Mouse (Mus musculus) large intestine, adult 2 months (tissue): ENCODE measurements around the gene Slc6a1. TPM values are rescaled to one million over a fixed set of nuclear protein-coding genes. Genes with fewer than 3 reads are reported as not detected.

Experiments used
- DNase-seq: peaks from one replicate; pipeline ENCODE4 v3.0.0-alpha.2; 2012; ENCODE audit warnings: low read depth, low spot score
- WGBS: fragments of 180-500 bp; shearing (Covaris S2); methylation state at CpG from one replicate; pipeline ENCODE4 v1.1.7; 2018; 5-methylcytosine and 5-hydroxymethylcytosine counted together
- polyA plus RNA-seq: library from polyadenylated mRNA; depleted of rRNA; stranded (reverse); fragments of >200 nt; gene quantifications from 2 replicates; pipeline ENCODE4 v1.2.3, GENCODE M21; 2012; rRNA removed

Gene Slc6a1
- polyA plus RNA-seq, 1 experiment: 0.17 TPM

- WGBS: 32% methylated on average over 3 of the region's 3 CpGs
- DNase-seq: no peak
Measured at GRCm38 (mm10) chr6:114343740-114344139, 61.3 kb downstream of the Slc6a1 start.

DNA sequence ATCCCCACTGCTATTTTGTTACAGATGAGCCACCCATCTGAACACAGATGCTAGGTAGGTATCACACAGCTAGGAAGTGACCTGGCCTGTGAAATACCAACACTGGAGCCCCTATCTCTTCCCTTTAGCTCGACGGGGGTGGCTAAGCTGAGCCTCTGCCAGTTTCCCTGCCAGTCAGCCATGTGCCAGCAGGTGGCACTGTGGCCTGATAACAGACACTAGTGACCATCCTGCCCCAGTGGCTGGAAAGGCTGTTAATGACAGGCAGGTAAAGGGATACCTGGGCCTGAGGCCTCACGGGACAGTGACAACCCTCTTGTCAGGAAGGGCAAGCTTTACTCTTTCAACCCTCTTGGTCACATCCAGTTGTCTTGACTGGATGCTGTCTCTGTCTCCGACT is 62.7 kb downstream of the Slc6a1 start:
- peak; percentile 22 for DNase-seq
- 31% methylated on average over 4 of the region's 4 CpGs for WGBS

GRCm38 (mm10) chr6:114347831-114348754 is 65.7 kb downstream of the Slc6a1 start:
- 21% methylated on average over 13 of the region's 13 CpGs for WGBS
- DNase-seq: peak; percentile 29

DNA sequence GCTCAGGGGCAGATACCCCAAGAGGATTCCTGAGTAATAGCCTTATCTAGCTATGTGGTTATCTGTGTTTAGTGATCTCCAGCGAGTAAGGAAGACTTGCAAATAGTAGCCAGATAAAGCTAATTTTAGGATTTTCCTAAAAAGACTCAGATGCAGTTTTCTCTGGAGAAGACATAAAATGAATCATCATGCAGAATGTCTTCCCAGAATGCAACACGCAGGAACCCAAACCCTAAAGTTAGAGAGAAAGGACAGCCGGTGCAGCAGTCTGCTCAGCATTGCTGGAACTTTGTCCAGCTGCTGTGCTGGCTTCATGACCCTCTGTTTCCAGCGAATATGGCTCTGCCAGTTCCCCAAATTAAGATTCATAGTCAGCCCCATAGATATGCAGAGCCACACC is 72.2 kb downstream of the Slc6a1 start:
- WGBS: 20% methylated on average over 4 of the region's 4 CpGs
- no peak for DNase-seq

DNA sequence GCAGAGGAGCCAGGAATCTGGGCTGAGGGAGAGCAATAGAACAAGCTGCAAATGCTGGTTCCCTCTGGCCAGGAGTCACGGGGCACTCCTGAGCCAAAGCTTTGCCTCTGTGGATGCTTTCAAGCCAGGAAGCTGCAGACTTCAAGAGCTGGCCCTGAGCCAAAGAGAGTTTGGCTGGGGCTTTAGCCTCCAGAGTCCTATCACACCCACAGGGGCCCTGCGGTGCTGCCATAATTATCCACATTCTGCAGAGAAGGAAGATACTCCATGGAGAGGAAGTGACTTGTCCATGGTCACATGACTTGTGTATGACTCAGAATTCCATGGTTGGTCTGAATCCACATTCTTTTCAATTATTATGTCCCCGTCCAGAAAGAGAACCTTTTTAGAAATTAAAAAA is 75.7 kb downstream of the Slc6a1 start:
- 32% methylated on average over 3 of the region's 3 CpGs for WGBS
- no peak for DNase-seq

DNA sequence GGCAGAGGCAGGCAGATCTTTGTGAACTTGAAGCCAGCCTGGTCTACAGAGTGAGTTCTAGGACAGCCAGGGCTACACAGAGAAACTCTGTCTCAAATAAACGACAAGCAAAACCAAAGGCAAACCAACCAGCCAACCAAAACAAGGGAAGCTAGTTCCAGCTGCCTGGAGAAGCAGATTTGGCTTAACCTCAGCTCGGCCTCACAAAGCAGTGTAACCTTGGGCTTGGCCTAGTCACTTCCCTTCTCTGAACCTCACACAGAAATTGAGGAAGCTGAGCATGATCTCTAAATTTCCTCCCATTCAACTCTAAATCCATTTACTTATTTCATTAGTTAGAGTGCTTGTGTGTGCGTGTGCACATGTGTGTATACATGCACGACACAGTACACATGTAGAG is 79.9 kb downstream of the Slc6a1 start:
- WGBS: 64% methylated on average over 4 of the region's 4 CpGs
- no peak for DNase-seq

DNA sequence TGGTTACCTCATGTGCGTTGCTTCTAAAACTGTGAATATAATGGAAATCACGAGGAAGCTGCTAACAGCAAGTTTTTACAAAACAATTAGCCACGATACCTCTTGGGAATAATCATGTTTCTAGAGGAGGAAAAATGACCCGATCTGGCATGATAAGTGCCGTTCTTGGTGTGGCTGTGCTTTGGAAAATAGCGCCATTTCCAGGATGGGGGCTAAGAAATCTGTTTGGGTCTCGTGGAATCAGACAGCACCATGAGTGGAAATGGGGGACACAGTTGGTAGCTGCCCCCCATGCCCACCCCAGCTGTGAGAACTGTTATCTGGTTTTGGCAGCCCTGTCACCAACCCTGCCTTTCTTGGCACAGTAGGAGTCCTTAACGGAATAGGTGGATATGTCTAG is 81.3 kb downstream of the Slc6a1 start:
- 88% methylated on average over 8 of the region's 8 CpGs for WGBS
- no peak for DNase-seq

DNA sequence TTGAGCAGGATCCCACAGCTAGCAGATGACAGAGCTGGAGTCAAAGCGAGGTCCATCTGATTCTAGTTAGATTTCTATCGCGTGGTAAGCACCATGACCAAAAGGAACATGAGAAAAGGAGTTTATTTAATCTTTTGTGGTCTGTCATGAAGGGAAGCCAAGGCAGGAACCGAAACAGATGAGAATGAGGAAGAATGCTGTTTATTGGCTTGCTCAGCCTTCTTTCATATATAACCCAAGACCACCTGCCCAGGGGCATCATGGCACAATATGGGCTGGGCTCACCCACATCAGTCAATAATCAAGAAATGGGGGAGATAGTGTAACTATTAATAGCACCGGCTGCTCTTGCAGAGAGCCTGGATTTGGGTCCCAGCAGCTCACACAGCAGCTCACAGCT is 82.3 kb downstream of the Slc6a1 start:
- DNase-seq: no peak
- WGBS: 73% methylated on average over 5 of the region's 5 CpGs

DNA sequence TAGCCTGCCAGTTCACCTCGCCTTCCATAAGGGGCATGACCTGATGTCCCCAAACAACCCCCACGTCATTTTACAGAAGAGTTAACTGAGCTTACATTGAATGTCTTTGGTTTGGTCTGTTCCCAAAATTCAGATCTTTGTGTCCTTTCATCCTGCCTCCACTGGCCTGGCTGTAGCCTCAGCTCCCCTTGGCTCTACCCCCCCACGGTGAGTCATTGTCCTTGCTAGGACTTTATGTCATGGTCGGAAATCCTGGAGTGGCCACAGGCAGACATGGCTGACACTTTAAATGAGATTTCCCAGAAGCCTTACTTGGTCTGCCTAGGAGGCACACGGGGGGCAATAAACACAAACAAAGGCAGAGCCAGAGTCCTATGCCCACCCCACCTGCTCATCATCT is 83.8 kb downstream of the Slc6a1 start:
- DNase-seq: no peak
- WGBS: 62% methylated on average over 5 of the region's 5 CpGs

Other genes starting within 250 kb of the Slc6a1 start
- gene Atp2b2, start 240.0 kb upstream of the Slc6a1 start, polyA plus RNA-seq: 0.22 and 0.32 TPM in 2 replicates
- gene Slc6a11, start 151.4 kb upstream of the Slc6a1 start, polyA plus RNA-seq: 0.29 and 0.37 TPM in 2 replicates
- gene Hrh1, start 115.3 kb downstream of the Slc6a1 start, polyA plus RNA-seq: 3.6 and 3.9 TPM in 2 replicates